Mouse (Mus musculus) hindbrain, embryonic 16.5 days (tissue): ENCODE measurements around the gene Gm4952. TPM values are rescaled to one million over a fixed set of nuclear protein-coding genes. Genes with fewer than 3 reads are reported as not detected.

ENCODE experiments used
- ATAC-seq: fragments of 200-750 bp; cut with Nextera tagmentation; 2 replicates; pipeline ENCODE4 v1.8.0; 2017; ENCODE audit warnings: moderate TSS enrichment, moderate library complexity
- H3K27ac ChIP-seq: fragments of 300-500 bp; sonication (generic); 2 replicates; pipeline ENCODE4 v1.5.1; 2014; ENCODE audit warnings: low read depth, mild to moderate bottlenecking, control low read depth, low read length, moderate library complexity
- H3K27me3 ChIP-seq: fragments of 300-500 bp; sonication (generic); replicated peaks from 2 replicates; pipeline ENCODE4 v1.6.1; 2014; ENCODE audit warnings: low read length; ENCODE audit not compliant: control insufficient read depth, insufficient read depth
- H3K36me3 ChIP-seq: fragments of 300-500 bp; sonication (generic); 2 replicates; pipeline ENCODE4 v1.6.1; 2014; ENCODE audit warnings: mild to moderate bottlenecking, low read length, moderate library complexity, mixed read lengths; ENCODE audit not compliant: control insufficient read depth, insufficient read depth
- H3K4me1 ChIP-seq: fragments of 300-500 bp; sonication (generic); 2 replicates; pipeline ENCODE4 v1.6.1; 2014; ENCODE audit warnings: low read depth, low read length; ENCODE audit not compliant: control insufficient read depth, insufficient read depth
- H3K4me2 ChIP-seq: fragments of 300-500 bp; sonication (generic); 2 replicates; pipeline ENCODE4 v1.6.1; 2014; ENCODE audit warnings: mild to moderate bottlenecking, low read length, control low read depth, moderate library complexity
- H3K4me3 ChIP-seq: fragments of 300-500 bp; sonication (generic); 2 replicates; pipeline ENCODE4 v1.5.1; 2014; ENCODE audit warnings: mild to moderate bottlenecking, low read length, control low read depth, moderate library complexity
- H3K9ac ChIP-seq: fragments of 300-500 bp; sonication (generic); 2 replicates; pipeline ENCODE4 v1.6.1; 2014; ENCODE audit warnings: low read depth, mild to moderate bottlenecking, control low read depth, low read length, moderate library complexity
- H3K9me3 ChIP-seq: fragments of 300-500 bp; sonication (generic); 2 replicates; pipeline ENCODE4 v1.6.1; 2014; ENCODE audit warnings: mild to moderate bottlenecking, low read length, moderate library complexity; ENCODE audit not compliant: control insufficient read depth
- WGBS: fragments of 180-500 bp; shearing (Covaris S2); extraction: QIAGEN DNeasy Blood & Tissue Kit; methylation state at CpG from one replicate; pipeline ENCODE4 v1.1.7; 2014; 5-methylcytosine and 5-hydroxymethylcytosine counted together
- polyA plus RNA-seq: library from polyadenylated mRNA; unstranded; fragments of >200 nt; fragmentation: Nextera tagmentation; extraction: Ambion mirVana; gene quantifications from 2 replicates; pipeline ENCODE4 v1.2.1, GENCODE M21; 2015

The Gm4952 gene
- polyA plus RNA-seq, 1 experiment from 2014 or later = 0.11 TPM

DNA sequence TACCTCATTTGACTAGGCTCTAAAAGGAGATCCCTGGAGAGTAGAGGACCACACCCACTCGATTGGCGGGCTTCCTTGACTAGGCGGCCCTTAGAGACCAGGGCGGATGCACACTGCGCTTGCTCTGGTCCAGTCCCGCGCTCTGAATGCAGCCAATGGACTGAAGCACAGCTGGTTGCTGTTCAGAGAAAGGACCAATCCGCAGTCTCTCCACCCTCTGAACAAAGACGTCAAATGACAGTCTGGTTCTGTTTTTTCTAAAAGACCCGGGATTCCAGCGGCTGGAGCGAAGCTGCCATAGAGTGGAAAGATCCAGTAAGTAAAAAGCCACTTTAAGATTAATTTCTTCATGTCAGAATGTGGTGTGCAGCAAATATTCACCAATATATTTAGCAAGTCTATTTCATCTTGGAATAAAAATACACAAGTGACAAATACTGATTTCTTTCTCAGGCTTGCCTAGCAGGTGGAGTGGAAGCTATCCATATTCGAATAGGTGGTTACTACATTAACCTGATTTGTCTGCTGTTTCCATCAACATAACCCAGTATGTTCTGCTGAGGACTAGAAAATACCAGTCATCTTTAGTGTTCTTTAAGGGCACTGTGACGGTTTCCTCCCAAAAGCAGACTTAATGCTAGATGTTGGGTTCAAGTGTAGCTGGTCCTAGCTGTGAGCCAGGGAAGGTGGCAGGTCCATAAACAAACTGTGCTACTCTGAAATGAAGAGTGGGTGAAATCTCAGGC lies 26.3 kb upstream of the Gm4952 start:
- H3K27ac ChIP-seq = 0 out of 2 replicates have a peak overlapping the region, but pooled peaks have one; percentile 59
- peak overlapping the region; percentile 68 for H3K4me2 ChIP-seq
- peaks cover 10% of the 10 kb centered on the region for H3K4me1 ChIP-seq
- WGBS = 5% methylated on average over 14 of the region's 14 CpGs
- H3K4me3 ChIP-seq = peak overlapping the region; percentile 37
- H3K9ac ChIP-seq = peak overlapping the region; percentile 57
- peak; percentile 100 for ATAC-seq
- no peaks in the 10 kb centered on the region for H3K36me3 ChIP-seq
- H3K27me3 ChIP-seq = no peaks in the 10 kb centered on the region
- H3K9me3 ChIP-seq = no peaks in the 10 kb centered on the region

DNA sequence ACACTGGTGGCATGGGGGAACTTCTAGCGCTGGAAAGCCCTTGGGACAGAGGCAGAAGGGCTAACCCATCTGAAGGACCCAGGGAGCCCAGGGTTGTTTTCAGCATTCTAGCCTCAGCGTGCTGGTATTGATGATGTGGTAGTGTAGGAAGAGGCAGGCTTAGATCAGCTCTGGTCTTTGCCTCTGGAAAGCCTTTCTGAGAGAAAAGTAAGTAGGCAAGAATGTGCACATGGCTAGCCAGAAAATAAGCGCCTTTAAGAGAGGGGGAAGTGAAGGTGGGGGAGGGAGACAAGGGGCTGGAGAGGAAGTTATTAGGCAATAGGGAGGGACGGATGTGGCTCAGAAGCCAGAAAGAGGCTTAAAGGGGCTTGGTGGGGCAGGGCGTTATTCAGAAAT lies 25.8 kb upstream of the Gm4952 start:
- no peaks in the 10 kb centered on the region for H3K27me3 ChIP-seq
- peak overlapping the region; percentile 57 for H3K9ac ChIP-seq
- H3K4me1 ChIP-seq = peaks cover 10% of the 10 kb centered on the region
- no peaks in the 10 kb centered on the region for H3K36me3 ChIP-seq
- no peak for ATAC-seq
- no peaks in the 10 kb centered on the region for H3K9me3 ChIP-seq
- WGBS = 25% methylated on average over 5 of the region's 5 CpGs
- no peak overlapping the region for H3K27ac ChIP-seq
- peak overlapping the region; percentile 37 for H3K4me3 ChIP-seq
- peak overlapping the region; percentile 68 for H3K4me2 ChIP-seq

DNA sequence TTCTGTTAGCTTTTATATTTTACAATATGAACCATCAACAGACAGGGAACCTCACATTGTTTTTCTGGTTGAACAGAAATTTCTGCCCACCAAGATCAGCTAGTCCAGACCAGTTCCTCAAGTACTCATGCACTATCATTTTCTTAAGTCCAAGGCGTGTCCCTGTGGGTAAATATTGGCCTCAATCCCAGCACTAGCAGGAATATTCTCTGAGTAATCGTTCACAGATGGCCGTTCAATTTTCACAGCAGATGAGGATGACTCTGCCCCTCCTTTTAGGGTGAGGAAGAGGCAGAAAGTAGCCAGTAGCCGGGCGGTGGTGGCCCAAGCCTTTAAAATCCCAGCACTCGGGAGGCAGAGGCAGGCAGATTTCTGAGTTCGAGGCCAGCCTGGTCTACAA lies 24.7 kb upstream of the Gm4952 start:
- Histone ChIP-seq H3K9me3 (no peaks in the 10 kb centered on the region), H3K4me2 (no peak overlapping the region), H3K36me3 (no peaks in the 10 kb centered on the region), H3K27me3 (no peaks in the 10 kb centered on the region), H3K4me3 (no peak overlapping the region), H3K9ac (no peak overlapping the region), H3K27ac (no peak overlapping the region), H3K4me1 (peaks cover 10% of the 10 kb centered on the region)
- no peak for ATAC-seq
- WGBS = 88% methylated on average over 7 of the region's 7 CpGs

DNA sequence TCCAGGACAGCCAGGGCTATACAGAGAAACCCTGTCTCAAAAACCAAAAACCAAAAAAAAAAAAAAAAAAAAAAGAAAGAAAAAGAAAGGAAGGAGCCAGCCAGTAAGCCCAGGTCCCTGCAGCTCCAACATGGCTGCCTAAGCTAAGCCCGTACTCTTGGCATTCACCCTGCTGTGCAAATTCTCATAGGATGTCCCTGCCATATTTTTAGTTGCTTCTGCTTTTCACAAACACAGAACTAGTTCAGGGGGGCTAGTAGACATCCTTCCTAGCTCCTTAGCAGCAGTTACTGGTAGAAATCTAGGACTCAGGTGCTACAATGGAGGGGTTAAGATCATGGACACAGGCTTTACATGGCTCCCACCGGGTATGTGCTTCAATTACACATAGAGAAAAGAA lies 24.3 kb upstream of the Gm4952 start:
- Histone ChIP-seq H3K27ac (no peak overlapping the region), H3K27me3 (no peaks in the 10 kb centered on the region), H3K4me2 (no peak overlapping the region), H3K9me3 (no peaks in the 10 kb centered on the region), H3K36me3 (no peaks in the 10 kb centered on the region), H3K4me1 (peaks cover 10% of the 10 kb centered on the region), H3K9ac (no peak overlapping the region), H3K4me3 (no peak overlapping the region)
- no peak for ATAC-seq
- 91% methylated on average over 2 of the region's 2 CpGs for WGBS

DNA sequence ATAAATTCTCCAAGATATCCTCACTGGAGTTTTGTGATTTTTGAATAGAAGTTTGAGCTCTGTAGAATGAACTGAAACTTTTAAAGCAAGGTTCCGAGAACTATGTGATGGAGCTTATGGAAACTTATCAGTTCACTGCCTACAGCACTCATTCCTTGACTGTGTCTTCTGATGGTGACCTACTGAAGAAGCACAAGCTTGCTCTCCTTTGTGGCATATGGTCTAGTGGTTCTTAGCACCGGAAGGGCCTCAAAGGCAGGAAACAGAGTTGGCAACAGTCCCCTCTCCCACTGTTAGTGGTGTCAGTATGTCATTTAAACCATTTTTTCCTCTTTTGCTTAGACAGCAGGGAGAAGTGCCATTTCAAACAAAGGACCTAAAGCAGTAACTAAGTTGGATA lies 23.1 kb upstream of the Gm4952 start:
- H3K36me3 ChIP-seq = no peaks in the 10 kb centered on the region
- H3K27me3 ChIP-seq = no peaks in the 10 kb centered on the region
- H3K4me2 ChIP-seq = no peak overlapping the region
- no peak overlapping the region for H3K4me3 ChIP-seq
- WGBS = 82% methylated on average over 2 of the region's 2 CpGs
- peaks cover 10% of the 10 kb centered on the region for H3K4me1 ChIP-seq
- ATAC-seq = no peak
- no peak overlapping the region for H3K27ac ChIP-seq
- no peak overlapping the region for H3K9ac ChIP-seq
- no peaks in the 10 kb centered on the region for H3K9me3 ChIP-seq

DNA sequence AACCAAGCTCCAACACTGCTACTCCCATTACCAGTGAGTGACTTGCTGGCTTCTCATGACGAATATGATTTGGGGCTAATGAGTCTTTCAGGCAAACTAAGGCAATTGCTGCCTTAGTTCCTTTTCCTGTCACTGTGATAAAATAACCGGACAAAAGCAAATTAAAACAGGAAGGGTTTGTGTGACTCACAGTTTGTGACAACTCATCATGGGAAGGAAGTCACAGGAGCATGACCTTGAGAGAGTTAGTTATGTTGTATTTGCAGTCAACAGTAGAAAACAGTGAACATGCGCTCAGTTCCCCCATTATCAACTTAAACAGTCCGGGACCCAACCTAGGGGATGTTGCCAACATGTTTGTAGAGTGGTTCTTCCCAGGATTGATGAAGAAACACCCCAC lies 14.5 kb upstream of the Gm4952 start:
- Histone ChIP-seq H3K27me3 (no peaks in the 10 kb centered on the region), H3K4me3 (no peak overlapping the region), H3K36me3 (no peaks in the 10 kb centered on the region), H3K9ac (no peak overlapping the region), H3K9me3 (no peaks in the 10 kb centered on the region), H3K27ac (no peak overlapping the region), H3K4me2 (no peak overlapping the region), H3K4me1 (no peaks in the 10 kb centered on the region)
- 83% methylated on average over 4 of the region's 4 CpGs for WGBS
- no peak for ATAC-seq

DNA sequence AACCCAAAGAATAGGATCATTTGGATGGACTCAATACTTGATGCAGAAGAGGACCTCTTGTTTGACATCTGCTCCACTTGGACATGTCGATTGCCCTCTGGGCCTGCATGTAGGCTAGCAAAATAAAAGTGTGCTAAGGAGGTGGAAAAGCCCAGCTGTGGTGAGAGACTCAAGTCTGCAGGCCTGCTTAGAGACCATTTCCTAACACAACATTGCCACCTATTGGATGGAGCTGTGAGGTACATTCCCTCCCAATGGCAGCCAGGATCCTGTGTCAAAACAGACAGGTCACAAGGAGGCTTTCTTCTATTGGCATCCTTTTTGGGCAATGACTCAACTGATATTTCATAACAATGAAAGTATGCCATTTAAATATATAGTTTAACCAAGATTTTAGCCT lies 7.9 kb upstream of the Gm4952 start:
- 4% methylated on average over 1 of the region's 1 CpGs for WGBS
- H3K27ac ChIP-seq = no peak overlapping the region
- no peaks in the 10 kb centered on the region for H3K9me3 ChIP-seq
- no peak; the same call in 1 of the 2 replicates for ATAC-seq
- peaks cover 3% of the 10 kb centered on the region; the same call in 1 of the 2 replicates for H3K4me1 ChIP-seq
- H3K36me3 ChIP-seq = no peaks in the 10 kb centered on the region
- H3K4me2 ChIP-seq = no peak overlapping the region
- no peaks in the 10 kb centered on the region for H3K27me3 ChIP-seq
- H3K4me3 ChIP-seq = no peak overlapping the region
- no peak overlapping the region for H3K9ac ChIP-seq

DNA sequence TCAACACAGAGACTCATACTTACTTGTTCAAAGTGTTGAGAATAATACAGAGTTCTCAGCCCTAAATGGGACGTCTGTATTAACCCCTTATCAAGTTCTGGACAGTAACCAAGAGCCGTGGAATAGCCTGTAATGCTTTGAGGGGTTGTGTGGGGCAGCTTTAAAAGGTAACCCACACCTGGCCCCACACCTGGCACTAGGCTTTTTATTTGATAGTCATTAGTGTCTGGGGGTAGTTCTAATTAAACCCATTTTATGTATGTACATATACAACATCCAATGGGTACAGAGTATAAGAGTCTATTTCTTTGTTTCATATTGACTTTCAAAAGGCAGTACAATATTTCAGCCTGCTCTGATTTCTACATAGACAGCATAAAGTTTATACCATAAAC lies 4.6 kb upstream of the Gm4952 start:
- Histone ChIP-seq H3K4me1 (peaks cover 6% of the 10 kb centered on the region; the same call in 1 of the 2 replicates), H3K9ac (peak overlapping the region; percentile 80; the same call in 1 of the 2 replicates), H3K4me3 (peak overlapping the region; percentile 78), H3K27ac (peak overlapping the region; percentile 89; the same call in 1 of the 2 replicates), H3K27me3 (no peaks in the 10 kb centered on the region), H3K4me2 (peak overlapping the region; percentile 77), H3K36me3 (no peaks in the 10 kb centered on the region), H3K9me3 (no peaks in the 10 kb centered on the region)
- no peak for ATAC-seq
- 54% methylated on average over 2 of the region's 2 CpGs for WGBS

DNA sequence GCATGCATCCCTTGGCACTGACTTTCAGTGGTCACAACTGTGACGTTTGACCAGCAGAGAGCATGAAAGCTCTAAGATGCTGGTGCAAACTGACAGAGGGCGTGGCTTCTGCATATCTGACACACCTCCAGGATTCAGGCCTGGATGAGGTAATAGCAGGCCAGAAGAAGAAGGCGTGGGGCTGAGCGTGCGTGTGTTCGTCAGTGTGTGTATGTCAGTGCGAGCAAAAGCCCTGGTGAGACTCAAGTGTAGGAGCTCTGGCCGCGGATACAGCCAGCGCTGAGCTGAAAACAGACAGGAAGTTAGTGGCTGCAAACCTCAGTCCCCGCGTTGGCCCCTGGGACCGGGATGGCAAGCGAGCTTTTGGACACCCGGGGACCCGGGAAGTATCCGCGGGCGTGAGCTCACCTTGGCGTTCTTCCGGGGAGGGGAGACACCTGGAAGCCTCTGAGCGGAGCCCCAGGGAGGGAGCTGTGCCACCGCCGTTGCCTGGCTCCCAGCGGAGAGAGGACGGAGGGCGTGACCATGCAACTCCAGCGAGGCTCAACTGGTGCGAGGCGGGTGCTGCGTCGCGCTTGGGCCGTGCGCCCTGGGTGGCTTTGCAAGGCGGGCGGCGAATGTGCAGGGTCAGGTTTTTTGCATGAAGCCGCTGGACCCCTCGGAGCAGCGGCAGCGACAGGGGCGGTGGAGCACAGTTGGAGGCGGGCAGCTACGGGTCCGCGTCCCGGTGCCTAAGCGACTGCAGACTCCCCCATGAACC lies 4.1 kb upstream of the Gm4952 start:
- Histone ChIP-seq H3K4me3 (peak overlapping the region; percentile 78), H3K9ac (peak overlapping the region; percentile 80), H3K4me1 (peaks cover 6% of the 10 kb centered on the region; the same call in 1 of the 2 replicates), H3K4me2 (peak overlapping the region; percentile 77), H3K36me3 (no peaks in the 10 kb centered on the region), H3K27ac (peak overlapping the region; percentile 89), H3K9me3 (no peaks in the 10 kb centered on the region), H3K27me3 (no peaks in the 10 kb centered on the region)
- under 1% methylated on average over 49 of the region's 49 CpGs for WGBS
- peak; percentile 97 for ATAC-seq
